Mouse (Mus musculus) left cerebral cortex, postnatal 4 days (tissue): ENCODE measurements at regions not wholly inside any gene's neighbourhood (a gene's known extent, or its start where the extent isn't known, plus 50 kb on each side); places are given as distances from the start of the nearest gene placed in this dataset.

Experiments
- DNase-seq: peaks from one replicate; pipeline ENCODE4 v3.0.0-alpha.2; 2022
- intact Hi-C: fragments of 180-260 bp; cut with DNase I; formaldehyde crosslinking; loops from one replicate; pipeline ENCODE4 v1.15.1; 2025

DNA sequence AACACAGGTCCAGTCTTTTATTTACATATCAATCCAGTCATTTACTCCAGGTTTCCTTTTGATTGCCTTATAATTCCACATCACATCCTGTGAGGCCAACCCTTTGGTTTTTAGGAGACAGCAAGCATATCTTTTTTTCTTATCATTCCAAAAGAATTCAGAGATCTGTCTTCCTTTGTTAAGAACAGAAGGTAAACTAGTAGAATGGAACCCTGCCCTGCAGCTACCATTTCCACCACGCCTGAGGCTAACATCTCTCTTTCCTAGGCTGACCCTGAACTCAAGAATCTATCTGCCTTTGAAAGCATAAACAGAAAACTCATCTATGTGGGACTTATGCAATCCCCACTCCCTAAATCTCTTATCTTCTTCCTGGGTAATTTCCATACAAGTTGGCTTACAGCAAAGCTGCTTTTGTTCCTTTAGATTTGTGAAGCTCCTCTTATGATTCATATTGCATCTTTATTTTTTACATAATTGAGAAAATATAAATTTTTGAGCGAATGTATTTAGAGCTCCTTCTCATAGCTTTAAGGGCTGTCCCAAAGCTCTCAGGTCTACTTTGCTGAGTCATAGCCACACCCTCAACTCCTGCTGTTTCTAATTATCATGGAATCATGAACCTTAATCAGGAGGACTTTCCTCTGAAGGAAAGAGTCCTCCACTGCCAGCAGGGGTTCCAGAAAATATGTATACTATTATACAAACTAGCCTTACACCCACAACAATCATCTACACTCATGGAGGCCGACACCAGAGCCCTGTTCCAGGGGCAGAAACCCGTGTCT lies 74.6 kb upstream of the Fbxl4 start:
- intact Hi-C loops: no loop called here
- no peak for DNase-seq

DNA sequence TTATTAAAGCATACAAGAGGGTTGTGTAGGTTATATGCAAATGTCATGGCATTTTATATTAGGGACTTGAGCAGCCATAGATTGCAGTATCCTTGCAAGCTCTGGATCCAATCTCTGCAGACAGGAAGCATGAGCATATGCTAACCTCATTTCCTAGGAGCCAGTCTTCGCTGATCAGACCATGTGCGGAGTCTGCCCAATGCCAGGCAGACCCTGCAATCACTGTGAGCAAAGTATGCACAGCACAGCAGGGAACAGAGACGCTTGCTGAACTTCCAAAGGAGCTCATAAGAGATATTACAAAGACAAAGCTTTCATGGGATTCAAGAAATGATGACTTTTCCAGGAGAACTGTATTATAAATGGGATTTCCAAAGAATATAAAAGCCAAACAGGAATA lies 65.2 kb upstream of the Fbxl4 start:
- DNase-seq: no peak
- intact Hi-C loops: no loop called here

DNA sequence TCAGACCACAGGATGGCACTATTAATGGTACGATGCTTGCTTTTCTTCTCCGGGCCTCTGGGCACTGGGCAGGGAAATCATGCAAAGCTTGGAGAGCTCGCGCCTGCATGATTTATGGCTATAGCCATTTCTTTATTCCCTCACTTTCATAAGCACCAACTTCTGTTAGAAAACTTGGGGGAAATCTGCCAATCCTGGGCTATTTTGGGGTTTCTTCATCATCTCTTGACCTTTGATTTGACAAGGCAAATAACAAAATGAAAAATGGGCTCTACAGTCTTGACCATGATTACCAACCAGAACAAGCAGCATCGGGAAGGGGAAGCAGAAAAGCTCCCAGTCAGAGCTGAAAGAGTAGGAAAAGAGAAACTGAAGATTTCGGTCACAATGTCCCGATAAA lies 57.1 kb upstream of the Fbxl4 start:
- no peak for DNase-seq
- intact Hi-C loops: no loop called here

DNA sequence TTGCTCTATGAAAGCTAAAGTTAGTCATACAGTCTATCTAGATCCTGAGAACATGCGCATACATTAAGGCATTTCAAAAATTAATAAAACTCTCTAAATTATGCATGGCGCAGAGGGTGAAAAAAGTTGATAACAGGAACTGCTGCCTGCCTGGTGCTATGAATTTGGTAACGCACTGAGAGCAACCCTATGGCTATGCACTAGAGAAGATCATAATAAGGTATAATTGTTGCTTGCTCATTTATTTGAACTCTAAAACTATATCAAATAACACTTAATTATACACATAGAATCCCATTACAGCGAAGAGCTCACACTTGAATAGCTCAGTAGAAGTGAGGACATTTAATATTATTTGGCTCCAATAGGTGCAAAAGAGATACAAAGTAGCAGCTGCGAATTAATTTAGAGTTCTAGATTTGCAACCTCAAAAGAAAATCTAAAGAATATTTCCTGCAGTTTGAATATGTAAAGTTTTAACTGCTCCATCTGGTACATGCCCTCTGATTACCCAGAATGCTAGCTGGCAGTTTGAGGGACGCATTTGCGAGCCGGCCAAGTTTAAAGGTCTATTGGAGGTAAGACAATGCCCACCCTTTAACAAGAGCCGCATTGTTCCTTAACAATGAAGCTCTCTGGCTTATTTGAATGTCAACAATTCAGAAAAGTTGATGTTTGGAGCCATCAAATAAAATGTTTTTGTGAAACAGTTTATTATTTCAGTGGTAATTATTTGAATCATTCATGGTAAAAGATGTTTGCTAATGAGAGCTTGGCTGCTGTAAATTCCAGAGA lies 56.0 kb upstream of the Fbxl4 start:
- DNase-seq: no peak
- intact Hi-C loops: no loop called here

DNA sequence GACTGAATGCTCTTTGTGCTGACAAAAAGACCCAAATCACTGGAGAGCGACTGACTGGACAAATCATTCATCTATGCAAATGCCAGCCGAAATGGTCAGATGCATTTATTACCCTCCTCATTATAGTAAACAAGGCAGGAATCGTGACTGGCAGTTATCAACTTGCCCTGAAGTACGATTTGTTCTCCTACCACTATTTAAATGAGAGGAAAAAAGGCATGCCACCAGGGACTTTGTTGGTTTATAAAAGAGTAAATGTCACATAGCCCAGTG lies 55.5 kb upstream of the Fbxl4 start:
- intact Hi-C loops: no loop called here
- DNase-seq: no peak

DNA sequence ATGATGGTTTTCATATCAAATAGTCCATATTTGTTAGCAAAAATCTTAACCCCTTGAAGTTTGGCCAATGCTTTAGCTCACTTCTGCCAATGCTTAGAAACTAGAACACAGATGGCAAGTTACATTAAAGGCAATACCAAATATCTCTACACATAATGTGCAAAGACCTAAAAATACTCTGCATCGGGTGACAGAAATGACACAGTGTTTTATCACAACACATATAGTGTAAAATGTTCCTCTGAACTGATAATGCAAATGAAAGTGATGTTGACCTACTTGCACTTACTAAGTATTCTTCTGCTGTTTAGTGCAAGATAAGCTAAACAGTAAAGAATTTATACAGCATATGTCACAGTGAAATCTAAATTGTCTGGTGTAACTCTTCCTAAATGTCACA lies 55.1 kb upstream of the Fbxl4 start:
- no peak for DNase-seq
- intact Hi-C loops: no loop called here
